Mouse (Mus musculus) skeletal muscle tissue, adult 2 months (tissue): ENCODE data around the gene Cpeb1.
A peak's percentile ranks its signal among the peaks of the same experiment; 100 is the strongest.
"Not testable (repeated sequence)": the region's sequence is repeated elsewhere in the genome, so short reads cannot be mapped to it uniquely, and the experiment has no call there.

Experiments used
- DNase-seq: peaks from one replicate; pipeline ENCODE4 v3.0.0-alpha.2; 2012; ENCODE audit warnings: low read depth, low spot score

Cpeb1 gene

DNA sequence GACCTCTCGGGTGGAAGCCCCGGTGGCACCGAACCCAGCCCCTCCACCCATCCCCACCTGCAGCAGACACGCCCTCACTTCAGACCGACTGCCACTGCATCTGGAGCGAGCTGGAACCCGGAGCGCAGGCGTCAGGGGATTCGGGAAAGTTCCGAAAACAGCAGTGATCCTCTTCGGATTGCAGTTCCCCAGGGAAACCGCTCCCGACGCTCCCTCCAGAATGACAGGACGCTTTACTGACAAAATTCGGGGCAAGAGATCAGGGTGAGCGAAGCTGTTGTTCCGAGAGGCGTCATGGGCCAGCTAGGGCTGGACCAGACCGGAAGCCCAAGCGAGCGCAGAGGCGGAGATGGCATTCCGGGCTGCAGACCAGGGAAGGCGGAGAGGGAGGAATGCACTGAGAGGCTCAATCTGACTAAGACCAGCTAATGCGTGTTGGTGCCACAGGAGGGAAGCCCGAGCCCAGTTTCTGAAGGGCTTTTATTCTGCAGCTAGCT, at the start of gene Cpeb1:
Cpeb1 (minus strand) TSS at position 311 of the 497 bp plus-strand sequence.
- DNase-seq: peak; percentile 77

DNA sequence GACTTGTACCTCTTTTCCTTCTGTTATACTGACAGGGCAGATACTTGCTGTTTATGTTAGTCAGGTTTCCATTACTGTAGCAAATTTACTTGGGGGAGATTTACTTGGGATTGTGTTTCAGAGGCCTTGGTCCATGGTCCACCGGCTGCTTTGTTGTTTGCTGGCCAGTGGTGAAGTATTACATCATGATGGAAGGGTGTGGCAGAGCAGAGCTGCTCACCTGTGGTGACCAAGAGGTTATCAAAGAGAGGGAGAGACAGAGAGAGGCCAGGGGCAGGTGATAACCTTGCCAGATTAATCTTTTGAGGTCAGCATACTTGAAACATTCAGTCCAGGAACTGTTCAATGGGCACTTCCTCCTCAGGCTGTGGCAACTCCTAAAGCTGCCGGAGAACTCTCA, 45.8 kb upstream of the Cpeb1 start:
- DNase-seq: no peak

DNA sequence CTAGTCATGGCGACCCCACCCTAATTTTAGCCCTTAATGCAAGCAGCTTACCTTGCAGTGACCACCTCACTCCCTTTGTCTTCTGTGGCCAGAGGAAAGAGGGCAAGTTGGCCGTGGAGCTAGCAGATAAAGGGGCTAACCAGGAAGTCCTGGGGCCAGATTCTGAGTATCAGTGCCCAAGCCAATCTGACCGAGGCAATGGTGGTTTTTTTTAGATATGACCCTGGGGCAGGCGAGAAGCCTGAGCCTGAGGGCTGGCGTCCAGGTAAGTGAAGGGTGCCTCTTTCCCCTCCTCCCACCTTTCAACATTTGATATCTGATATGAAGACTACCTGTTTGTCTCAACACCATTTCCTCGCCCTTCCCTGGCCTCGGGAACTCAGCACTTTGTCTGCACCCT, 42.9 kb upstream of the Cpeb1 start, which contains the start of gene BC048679:
BC048679 (minus strand) TSS at position 101 of the 400 bp plus-strand sequence.
- DNase-seq: no peak

DNA sequence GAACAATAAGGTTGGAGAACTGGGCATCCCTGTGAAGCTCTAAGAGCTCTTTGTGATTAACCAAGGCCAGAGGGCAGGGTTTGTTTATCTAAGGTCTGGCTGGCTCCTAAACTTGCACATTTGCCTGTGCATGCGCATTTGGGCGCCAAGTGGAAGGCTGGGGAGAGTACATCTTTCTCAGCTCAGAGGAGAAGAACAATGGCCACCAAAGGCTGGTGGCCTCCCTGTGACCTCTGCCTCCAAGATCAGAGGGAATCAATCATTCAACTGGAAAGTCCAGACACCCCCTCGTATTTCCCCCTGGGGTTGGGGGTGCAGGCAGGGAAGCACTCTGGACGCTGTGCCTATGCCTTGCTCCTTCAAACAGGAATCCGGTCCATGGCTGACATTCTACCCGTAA, 41.9 kb upstream of the Cpeb1 start:
- no peak for DNase-seq

DNA sequence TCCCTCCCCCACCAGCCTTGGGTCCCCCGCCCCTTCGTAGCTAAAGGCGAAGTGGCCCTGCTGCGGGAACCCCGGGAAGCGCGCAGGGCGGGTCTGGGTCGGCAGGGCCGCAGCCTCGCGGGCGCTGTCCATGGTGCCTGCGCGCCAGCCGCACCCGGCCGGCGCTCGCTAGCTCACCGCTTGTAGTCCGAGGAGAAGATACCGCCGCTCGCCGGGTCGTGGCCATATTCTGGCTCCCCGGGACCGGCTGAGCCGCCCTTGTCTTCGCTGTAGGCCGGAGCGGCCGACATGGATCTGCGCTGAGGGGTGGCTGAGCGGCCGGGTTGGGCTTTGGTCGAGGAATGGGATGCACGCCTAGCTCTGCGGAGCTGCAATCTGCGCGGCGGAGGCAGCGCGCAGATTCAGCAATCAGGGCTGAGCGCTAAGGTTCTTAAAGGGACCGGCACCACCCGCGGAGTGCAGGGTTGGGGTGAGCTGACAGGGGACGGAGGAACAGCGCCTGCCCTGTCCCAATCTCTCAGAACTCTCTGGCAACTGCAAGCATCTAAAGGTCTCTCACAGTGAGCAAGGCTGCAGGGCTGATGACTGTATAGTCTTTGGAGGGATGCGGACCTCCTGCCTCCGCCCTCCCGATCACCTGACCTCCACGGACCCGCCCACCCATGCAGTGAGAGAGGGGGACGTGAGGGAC, 38.2 kb upstream of the Cpeb1 start, which contains the start of gene Ap3b2:
Ap3b2 (minus strand) TSS at position 595 of the 691 bp plus-strand sequence.
- peak; percentile 26 for DNase-seq

DNA sequence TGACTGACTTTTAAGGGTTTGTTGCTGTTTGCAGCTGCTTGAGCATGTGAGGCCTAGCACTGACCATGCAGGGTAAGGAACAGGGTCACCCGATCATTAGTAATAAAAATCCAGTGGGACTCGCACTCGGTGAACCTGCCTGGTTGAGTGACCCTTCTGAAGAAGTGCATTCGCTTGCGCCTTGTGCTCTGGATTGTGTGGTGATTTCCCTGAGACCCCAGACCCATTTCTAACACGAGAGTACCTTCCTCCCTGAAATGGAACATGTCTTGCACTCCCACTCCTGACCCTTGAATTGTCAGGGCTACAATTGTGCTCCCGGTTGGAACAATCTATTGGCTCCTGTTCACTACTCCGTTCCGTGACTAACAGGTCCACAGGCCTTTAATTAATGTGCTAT, 37.4 kb upstream of the Cpeb1 start:
- DNase-seq: no peak

DNA sequence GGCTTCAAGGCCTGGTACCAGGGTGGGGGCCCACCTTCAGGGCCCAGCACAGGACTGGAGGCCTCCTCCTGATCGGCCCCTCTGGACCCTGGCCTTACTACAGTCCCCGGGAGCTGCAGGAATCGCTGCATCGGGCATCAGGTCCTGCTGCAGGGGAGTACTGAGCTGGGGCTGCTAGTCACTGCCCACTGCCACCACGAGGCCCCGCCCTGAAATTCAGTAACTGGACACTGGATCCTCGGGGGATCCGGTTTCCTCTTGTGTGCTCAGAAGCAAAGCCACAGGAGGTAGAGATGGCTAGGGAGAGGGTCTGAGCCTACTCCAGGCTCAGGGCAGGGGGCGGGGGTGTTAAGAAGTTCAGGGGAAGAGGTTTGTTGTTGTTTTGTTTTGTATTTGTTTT, 34.4 kb upstream of the Cpeb1 start:
- no peak for DNase-seq

DNA sequence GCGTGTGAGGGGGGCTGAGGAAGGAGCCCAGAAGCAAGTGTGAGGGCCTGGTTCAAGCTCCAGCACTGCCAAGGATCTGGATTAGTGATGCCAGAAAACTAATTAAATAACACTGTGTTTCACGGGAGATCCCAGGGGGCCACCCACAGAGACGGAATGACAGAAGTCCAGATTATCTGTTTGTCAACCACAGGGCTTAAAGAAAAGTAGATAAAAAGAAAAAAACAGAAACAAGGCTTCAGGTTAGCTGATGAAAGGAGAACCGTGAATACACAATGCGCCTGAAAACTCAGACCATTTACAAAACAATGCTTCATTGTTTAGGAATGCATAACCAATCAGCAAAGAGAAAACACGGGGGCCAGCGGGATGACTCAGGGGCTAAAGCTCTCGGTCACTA, 25.5 kb upstream of the Cpeb1 start:
- DNase-seq: no peak

DNA sequence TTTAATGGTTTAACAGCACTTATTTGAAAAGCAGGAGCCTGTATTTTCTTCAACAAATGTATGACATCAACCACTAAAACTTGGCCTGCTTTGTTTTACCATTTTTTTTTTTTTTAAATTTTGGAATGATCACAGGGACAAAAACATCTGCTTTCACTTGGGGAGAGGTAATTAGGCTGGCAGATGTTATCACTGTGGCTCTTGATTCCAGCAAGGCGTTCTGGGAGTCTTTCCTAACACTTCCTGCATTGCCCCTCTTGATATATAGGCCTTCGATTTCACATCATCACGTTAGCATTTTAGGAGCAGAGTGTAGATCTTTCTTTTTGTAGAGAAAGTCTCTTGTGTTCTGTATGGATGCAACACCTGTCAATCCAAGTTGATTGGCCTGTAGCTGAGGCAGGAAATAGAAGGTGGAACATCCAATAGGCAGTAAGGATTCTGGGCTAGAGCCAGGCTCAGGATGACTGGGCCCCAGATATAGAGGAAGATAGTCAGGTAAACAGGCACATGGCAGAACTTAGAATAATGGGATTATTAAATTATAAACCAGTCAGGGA, 24.3 kb upstream of the Cpeb1 start:
- DNase-seq: peak; percentile 25

DNA sequence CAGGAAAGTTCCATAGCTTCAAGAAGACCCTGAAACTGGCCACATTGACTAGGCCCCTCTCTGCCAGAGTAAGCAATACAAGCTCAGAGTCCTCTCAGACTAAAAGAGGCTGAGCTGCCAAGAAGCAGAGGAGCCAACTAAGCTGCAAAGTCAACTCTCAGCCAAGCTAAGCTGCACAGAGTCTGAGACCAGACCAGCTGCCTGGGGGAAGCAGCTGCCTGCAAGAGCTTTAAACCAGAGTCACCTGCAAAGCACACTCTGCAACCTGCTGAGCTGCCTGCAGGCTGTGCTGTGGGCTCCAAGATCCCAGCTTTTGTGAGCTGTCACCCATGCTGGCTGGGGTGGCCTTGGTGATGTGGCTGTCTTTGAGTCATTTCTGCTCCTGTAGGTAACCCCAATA, 23.0 kb upstream of the Cpeb1 start:
- not testable (repeated sequence) for DNase-seq

DNA sequence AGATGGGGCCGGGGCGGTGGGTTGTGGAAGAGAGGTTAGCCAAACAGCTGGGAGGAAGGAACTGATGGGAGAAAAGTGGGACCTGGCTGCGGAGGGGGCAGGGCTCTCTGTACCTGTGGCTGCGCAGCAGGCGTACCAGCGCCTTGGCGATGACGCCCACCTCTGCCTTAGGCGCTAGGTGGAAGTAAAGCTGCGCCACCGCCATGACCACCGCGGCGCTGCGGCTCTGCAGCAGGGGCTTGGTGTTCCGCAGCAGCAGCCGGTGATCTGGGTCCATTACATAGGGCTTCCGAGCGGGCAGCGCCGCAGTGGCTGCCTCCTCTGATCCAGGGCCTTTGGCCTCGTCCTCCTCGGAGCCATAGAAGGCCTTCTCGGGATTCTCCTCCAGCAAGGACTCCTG, 21.6 kb upstream of the Cpeb1 start:
- DNase-seq: no peak

DNA sequence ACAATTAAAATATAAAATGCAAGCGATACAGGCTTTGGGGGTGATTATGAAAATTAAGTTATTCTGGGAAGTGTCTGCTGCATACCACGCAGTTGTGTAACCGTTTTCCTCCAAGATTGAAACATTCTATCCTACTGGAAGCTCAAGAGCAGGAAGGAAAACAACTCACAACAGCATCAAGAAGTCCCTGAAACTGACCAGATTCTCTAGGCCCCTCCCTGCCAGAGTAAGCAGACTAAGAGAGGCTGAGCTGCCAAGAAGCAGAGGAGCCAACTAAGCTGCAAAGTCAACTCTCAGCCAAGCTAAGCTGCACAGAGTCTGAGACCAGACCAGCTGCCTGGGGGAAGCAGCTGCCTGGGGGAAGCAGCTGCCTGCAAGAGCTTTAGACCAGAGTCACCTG, 20.0 kb upstream of the Cpeb1 start:
- DNase-seq: no peak

DNA sequence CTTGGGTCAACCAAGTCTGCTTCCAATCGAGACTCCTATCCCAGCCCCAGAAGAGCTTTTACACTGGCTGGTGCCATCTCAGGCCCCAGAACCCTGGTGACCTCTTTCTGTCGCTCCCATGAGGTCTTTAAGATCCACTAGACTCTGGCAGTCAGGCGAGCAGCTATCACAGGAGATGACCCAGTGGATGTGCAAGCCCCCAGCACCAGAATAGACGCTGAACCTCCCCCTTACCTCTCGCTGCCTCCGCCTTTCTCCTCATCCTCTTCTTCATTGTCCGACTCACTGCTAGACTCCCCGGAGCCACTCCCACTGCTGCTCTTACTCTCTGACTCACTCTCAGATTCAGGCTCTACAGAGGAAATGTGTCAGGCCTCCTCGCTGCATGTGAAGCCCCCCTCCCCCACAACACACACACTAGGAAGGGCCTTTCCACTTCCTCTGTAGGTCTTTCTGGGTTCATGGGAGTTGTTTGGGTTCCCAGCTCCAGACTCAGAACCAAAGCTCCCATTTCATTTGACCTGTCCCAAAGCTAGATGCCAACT, 9.7 kb upstream of the Cpeb1 start:
- DNase-seq: no peak

DNA sequence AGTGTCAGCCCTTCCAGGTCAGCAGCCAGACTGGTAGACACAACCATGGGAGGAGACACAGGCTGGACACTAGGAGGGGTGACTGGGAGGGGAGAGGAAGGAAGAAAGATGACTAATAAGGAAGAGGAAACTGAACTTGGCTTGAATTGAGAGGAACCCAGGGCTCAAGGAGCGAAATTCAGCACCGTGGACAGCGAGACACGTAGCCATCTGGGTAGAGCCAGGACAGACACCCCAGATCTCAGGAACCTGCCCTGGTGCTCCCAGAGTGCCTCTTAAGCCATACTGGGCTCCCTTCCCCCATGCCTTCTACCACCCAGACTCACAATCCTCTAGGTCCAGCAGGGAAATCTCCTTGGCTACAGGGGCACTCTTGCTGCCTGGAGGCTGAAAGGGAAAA, 8.9 kb upstream of the Cpeb1 start:
- no peak for DNase-seq

DNA sequence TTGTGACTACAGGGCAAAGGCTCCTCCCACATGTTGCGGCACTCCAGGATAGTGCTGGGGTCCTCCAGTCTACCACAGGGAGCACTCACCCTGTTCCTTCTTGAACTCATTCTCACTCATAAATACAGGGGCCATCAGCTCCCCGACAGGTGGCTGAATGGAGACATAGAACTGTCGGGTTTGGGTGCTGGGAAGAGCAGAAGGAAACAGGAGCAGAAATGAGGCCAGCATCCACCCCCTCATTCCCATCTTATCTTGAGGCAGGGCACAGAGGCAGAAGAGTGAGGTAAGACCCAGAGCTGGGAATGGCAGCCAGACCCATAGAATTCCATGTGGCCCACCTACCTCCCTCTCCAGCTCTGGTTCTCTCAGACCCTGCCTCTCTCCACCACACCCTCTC, 7.5 kb upstream of the Cpeb1 start:
- no peak for DNase-seq

DNA sequence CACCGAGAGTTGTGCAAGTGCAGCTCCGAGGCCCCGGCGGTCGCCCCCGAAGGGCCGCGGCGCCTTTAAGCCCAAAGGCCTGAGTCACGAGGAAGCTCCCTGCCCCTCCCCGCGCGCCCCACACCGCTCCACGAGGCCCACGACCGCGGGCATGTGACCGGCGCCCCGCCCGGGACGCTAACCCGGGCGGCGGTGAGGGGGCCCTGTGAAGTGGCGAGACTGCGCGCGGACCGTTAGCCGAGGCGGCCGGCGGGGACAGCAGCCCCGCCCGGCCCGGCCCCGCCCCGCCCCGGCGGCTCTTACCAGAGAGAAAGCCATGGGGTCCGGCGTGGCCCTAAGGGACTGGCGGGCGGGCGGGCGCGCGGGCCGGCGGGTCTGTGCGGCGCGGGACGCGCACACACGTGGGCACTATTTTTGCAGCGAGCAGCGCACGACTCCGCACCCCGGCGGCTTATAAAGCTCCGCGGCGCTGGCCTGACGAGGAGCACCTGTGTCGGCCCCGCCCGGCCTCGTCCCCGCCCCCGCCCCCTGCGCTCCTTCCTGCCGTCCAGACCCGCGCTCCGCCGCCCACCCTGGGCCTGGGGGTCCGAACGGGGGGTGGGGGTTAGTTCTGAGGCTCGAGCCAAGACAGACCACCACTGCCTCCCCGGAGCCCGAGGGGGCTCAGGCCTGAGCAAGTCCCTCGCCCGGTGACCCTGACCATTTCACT, 780 bp downstream of the Cpeb1 start:
- DNase-seq: peak; percentile 56

DNA sequence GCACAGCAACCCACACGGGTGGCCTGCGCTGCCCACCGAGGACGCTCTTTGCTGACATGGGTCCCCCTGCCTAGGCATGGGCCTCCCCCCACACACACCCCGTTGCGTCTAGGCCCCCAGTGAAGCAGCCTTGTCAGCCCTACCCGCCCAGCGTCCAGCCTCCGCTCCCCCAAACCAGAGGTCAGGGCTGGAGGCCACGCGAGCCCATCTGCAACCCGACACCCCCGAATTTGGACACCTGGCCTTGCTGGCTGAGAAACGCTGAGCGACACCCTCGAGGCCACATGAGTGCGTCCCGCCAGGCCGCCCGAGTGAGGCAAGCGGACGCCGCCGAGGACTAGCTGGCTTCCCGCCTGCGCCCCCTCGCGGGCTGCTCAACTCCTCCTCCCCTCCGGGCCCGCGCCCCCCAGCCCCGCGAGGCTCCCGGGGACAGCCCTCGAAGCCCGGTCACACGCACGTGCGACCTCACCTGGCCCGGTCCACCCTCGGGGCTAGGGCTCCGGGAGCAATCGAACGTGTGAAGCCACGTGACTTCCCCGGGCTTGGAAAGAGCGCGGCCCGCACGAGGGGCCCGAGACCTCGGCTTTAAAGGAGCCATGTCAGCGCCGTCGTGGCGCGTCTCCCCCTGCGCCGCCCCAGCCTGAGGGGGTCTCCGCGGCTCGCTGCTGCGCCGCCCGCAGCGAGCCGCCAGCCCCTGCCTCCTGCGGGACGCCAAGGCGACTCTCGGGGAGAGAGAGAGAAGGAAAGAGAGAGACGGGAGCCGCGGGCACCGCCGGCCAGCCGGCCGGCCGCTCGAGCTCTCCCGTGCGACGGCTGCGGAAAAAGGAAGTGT, 1.6 kb downstream of the Cpeb1 start:
- peak; percentile 53 for DNase-seq

DNA sequence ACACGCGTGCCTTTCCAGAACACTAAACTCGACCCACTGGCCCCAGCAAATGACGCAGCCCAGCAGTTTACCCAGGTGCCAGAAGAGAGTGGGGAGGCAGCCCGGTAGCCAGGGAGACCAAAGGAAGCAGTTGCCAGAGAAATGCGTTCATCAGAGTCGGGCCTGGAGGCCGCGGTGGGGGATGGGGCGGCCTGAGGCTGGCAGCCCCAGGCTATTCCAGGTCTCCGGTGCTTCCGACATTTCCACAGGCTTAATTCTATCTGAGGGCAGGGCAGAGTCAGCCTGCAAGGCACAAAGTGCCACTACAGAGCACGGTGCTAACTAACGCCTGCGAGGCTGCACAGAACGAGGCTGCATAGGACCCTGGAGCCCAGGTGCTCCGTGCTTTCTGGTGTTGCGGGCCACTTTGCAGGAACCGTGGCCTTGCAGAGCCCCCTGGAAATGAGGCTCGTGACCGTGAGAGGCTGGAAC, 2.3 kb downstream of the Cpeb1 start:
- DNase-seq: peak; percentile 45

DNA sequence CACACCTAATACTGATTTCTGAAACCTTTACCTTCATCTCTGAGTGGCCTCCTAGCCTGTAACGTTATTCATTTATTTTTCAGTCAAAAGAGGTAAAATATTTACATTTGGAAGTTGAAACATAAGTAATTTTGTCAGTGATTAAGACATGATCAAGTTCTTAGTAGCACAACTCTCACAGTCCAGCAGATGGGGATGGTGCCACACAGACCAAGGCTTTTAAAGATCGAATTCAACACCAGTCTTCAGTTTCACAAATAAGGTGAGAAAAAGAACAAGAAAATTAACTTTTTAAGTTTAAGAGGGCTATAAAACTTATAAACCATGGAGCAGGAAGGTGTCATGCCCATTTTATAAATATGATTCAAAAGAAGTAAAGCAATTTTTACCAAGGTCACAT, 56.3 kb downstream of the Cpeb1 start:
- peak; percentile 10 for DNase-seq

DNA sequence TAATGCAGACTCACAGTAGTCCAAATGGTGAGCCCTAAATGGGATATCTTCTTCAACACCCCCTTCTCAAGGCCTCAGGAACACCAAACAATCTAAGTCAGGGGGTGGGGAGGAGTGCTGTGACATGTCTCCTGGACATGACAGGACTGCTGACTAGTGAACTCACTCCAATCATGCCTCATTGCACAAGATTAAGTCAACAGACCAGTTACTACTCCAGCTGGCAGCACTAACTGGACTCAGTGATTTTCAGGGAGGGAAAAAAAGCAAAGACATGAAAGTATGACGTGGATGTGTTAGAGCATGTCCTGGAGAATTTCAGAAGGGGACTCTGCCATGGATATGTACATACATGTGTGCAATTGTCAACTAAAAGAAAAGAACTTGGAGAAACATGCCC, 75.9 kb downstream of the Cpeb1 start:
- no peak for DNase-seq

DNA sequence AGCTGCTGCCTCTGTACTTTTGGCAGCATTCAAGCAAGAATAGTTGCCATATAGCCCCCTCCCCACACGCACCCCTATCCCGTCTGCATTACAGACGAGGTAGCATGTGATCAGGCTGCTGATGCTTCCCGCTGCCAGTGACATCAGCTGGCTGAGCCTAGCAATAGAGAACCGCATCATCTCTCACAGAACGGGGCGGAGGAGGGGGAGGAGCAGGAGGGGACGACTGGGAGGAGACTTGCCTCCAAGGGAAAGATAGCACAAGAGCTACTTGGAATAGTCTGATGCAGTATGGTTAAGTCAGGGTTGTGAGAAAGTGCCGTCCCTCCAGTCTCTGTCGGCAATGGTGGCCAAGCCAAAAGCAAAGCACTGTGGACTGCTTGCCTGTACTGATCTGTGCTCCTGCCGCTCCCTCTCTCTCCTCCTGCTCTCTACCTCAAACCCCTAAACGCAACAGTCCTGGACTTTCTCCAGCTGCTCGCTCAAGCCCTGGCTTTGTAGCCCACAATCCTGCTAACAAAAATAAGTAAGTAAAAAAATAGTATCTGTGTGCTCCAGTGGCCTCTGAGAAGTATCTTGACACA, 82.8 kb downstream of the Cpeb1 start:
- DNase-seq: peak; percentile 78
